Mouse (Mus musculus): ENCODE results near the gene Mcts2.

- TF ChIP-seq MYOD1 (IDR thresholded peaks at IDR 0.05; ENCODE audit: control insufficient read depth in 1 of 3, insufficient read length in 2 of 3, low read depth in 2 of 3) (no peak), POLR2A (IDR thresholded peaks at IDR 0.05; ENCODE audit: insufficient read length, low read depth) (no peak), TCF12 (IDR thresholded peaks at IDR 0.05; ENCODE audit: insufficient read depth, poor library complexity, severe bottlenecking) (no peak), CEBPB (IDR thresholded peaks at IDR 0.05; ENCODE audit: insufficient read depth, poor library complexity, severe bottlenecking) (no peak), POLR2AphosphoS2 (IDR thresholded peaks at IDR 0.05; ENCODE audit: insufficient read length, low read depth) (no peak), E2F4 (IDR thresholded peaks at IDR 0.05; ENCODE audit: insufficient read depth) (no peak)
Observed at GRCm38 (mm10) chr2:152683086-152683485, 3.7 kb upstream of the Mcts2 start.

Measured in myocyte (in vitro differentiated cells).